Mouse (Mus musculus): ENCODE data around the gene Jsrp1. TPM values are rescaled to one million over a fixed set of nuclear protein-coding genes. Genes with fewer than 3 reads are reported as not detected.

Jsrp1 gene
- 1.9 and 2.4 TPM in 2 replicates for polyA plus RNA-seq (2012; rRNA removed)

GRCm38 (mm10) chr10:80813366-80813765 is at the start of gene Jsrp1:
Gene Jsrp1 (minus strand): TSS chr10:80813498.

GRCm38 (mm10) chr10:80854913-80855748 is 41.8 kb upstream of the Jsrp1 start, which contains the start of the genes Lsm7 and Sppl2b:
Gene Lsm7 (minus strand): TSS chr10:80855209.
Gene Sppl2b (plus strand): TSS chr10:80855275.

GRCm38 (mm10) chr10:80843931-80844547 is 30.7 kb upstream of the Jsrp1 start, which contains the start of gene Lingo3:
Gene Lingo3 (minus strand): TSS chr10:80844039.

GRCm38 (mm10) chr10:80826151-80827062 is 13.1 kb upstream of the Jsrp1 start, which contains the start of gene Oaz1:
Gene Oaz1 (plus strand): TSS chr10:80826656.

GRCm38 (mm10) chr10:80804916-80805315 is 8.4 kb downstream of the Jsrp1 start, which contains the start of gene Amh:
Gene Amh (plus strand): TSS chr10:80805243.

GRCm38 (mm10) chr10:80798150-80799006 is 14.9 kb downstream of the Jsrp1 start, which contains the start of the genes Sf3a2 and Plekhj1:
Gene Sf3a2 (plus strand): TSS chr10:80798198.
Gene Plekhj1 (minus strand): TSS chr10:80798626.

Other genes with a start within 250 kb of the Jsrp1 start
- gene Klf16, start 236.2 kb downstream of the Jsrp1 start, polyA plus RNA-seq (2012; rRNA removed): 57.0 and 74.9 TPM in 2 replicates
- 395 and 572 TPM in 2 replicates for gene Abhd17a, start 223.2 kb downstream of the Jsrp1 start, polyA plus RNA-seq (2012; rRNA removed)
- gene Scamp4, start 210.6 kb downstream of the Jsrp1 start, polyA plus RNA-seq (2012; rRNA removed): 130 and 147 TPM in 2 replicates
- 31.5 and 40.6 TPM in 2 replicates for gene Adat3, start 210.6 kb downstream of the Jsrp1 start, polyA plus RNA-seq (2012; rRNA removed)
- gene Gm49322, start 207.5 kb downstream of the Jsrp1 start, polyA plus RNA-seq (2012; rRNA removed): 4.1 and 4.6 TPM in 2 replicates
- 331 and 342 TPM in 2 replicates for gene Csnk1g2, start 190.7 kb downstream of the Jsrp1 start, polyA plus RNA-seq (2012; rRNA removed)
- gene Btbd2, start 156.4 kb downstream of the Jsrp1 start, polyA plus RNA-seq (2012; rRNA removed): 158 and 164 TPM in 2 replicates
- gene Mknk2, start 135.4 kb downstream of the Jsrp1 start, polyA plus RNA-seq (2012; rRNA removed): 264 and 300 TPM in 2 replicates
- gene Mob3a, start 111.5 kb downstream of the Jsrp1 start, polyA plus RNA-seq (2012; rRNA removed): 39.8 and 44.2 TPM in 2 replicates
- gene Izumo4, start 111.3 kb downstream of the Jsrp1 start, polyA plus RNA-seq (2012; rRNA removed): 58.7 and 66.7 TPM in 2 replicates
- gene Ap3d1, start 71.2 kb downstream of the Jsrp1 start, polyA plus RNA-seq (2012; rRNA removed): 146 and 168 TPM in 2 replicates
- gene Dot1l, start 58.3 kb downstream of the Jsrp1 start, polyA plus RNA-seq (2012; rRNA removed): 45.9 and 51.9 TPM in 2 replicates
- gene Sf3a2, start 15.3 kb downstream of the Jsrp1 start, polyA plus RNA-seq (2012; rRNA removed): 70.1 and 97.6 TPM in 2 replicates
- 86.4 and 95.0 TPM in 2 replicates for gene Plekhj1, start 14.9 kb downstream of the Jsrp1 start, polyA plus RNA-seq (2012; rRNA removed)
- 323 and 349 TPM in 2 replicates for gene Amh, start 8.3 kb downstream of the Jsrp1 start, polyA plus RNA-seq (2012; rRNA removed)
- 1,197 and 1,370 TPM in 2 replicates for gene Oaz1, start 13.2 kb upstream of the Jsrp1 start, polyA plus RNA-seq (2012; rRNA removed)
- 0.14 and 0.44 TPM in 2 replicates for gene Lingo3, start 30.5 kb upstream of the Jsrp1 start, polyA plus RNA-seq (2012; rRNA removed)
- gene Lsm7, start 41.7 kb upstream of the Jsrp1 start, polyA plus RNA-seq (2012; rRNA removed): 183 and 185 TPM in 2 replicates
- 152 and 173 TPM in 2 replicates for gene Sppl2b, start 41.8 kb upstream of the Jsrp1 start, polyA plus RNA-seq (2012; rRNA removed)
- 0.85 and 0.89 TPM in 2 replicates for gene Tmprss9, start 58.4 kb upstream of the Jsrp1 start, polyA plus RNA-seq (2012; rRNA removed)
- gene Timm13, start 87.5 kb upstream of the Jsrp1 start, polyA plus RNA-seq (2012; rRNA removed): 253 and 261 TPM in 2 replicates
- 30.4 and 33.2 TPM in 2 replicates for gene Lmnb2, start 104.7 kb upstream of the Jsrp1 start, polyA plus RNA-seq (2012; rRNA removed)
- 61.8 and 62.6 TPM in 2 replicates for gene Gadd45b, start 116.6 kb upstream of the Jsrp1 start, polyA plus RNA-seq (2012; rRNA removed)
- gene Gng7, start 201.4 kb upstream of the Jsrp1 start, polyA plus RNA-seq (2012; rRNA removed): 5.9 and 6.7 TPM in 2 replicates
- gene Diras1, start 212.2 kb upstream of the Jsrp1 start, polyA plus RNA-seq (2012; rRNA removed): 0.20 and 0.25 TPM in 2 replicates
- 54.7 and 57.3 TPM in 2 replicates for gene Slc39a3, start 223.9 kb upstream of the Jsrp1 start, polyA plus RNA-seq (2012; rRNA removed)
- gene Sgta, start 246.7 kb upstream of the Jsrp1 start, polyA plus RNA-seq (2012; rRNA removed): 318 and 335 TPM in 2 replicates